Mouse (Mus musculus) kidney, embryonic 15.5 days (tissue): ENCODE data around the gene Vasp. TPM values are rescaled to one million over a fixed set of nuclear protein-coding genes. Genes with fewer than 3 reads are reported as not detected.

ENCODE experiments used
- ATAC-seq: fragments of 200-750 bp; cut with Nextera tagmentation; replicated peaks from 2 replicates; pipeline ENCODE4 v1.8.0; 2017; ENCODE audit warnings: moderate TSS enrichment; ENCODE audit not compliant: low FRiP score
- H3K27ac ChIP-seq: fragments of 300-500 bp; sonication (generic); 2 replicates; pipeline ENCODE4 v1.5.1; 2015; ENCODE audit warnings: mild to moderate bottlenecking, inconsistent platforms
- H3K27me3 ChIP-seq: fragments of 300-500 bp; sonication (generic); 2 replicates; pipeline ENCODE4 v1.6.1; 2015; ENCODE audit warnings: inconsistent platforms
- H3K36me3 ChIP-seq: fragments of 300-500 bp; sonication (generic); 2 replicates; pipeline ENCODE4 v1.6.1; 2015; ENCODE audit warnings: inconsistent platforms
- H3K4me1 ChIP-seq: fragments of 300-500 bp; sonication (generic); 2 replicates; pipeline ENCODE4 v1.6.1; 2015; ENCODE audit warnings: inconsistent platforms
- H3K4me2 ChIP-seq: fragments of 300-500 bp; sonication (generic); 2 replicates; pipeline ENCODE4 v1.6.1; 2015; ENCODE audit warnings: moderate library complexity, mild to moderate bottlenecking, inconsistent platforms
- H3K4me3 ChIP-seq: fragments of 300-500 bp; sonication (generic); replicated peaks from 2 replicates; pipeline ENCODE4 v1.5.1; 2015; ENCODE audit warnings: mild to moderate bottlenecking, inconsistent platforms
- H3K9ac ChIP-seq: fragments of 300-500 bp; sonication (generic); 2 replicates; pipeline ENCODE4 v1.6.1; 2015; ENCODE audit warnings: mild to moderate bottlenecking, inconsistent platforms
- H3K9me3 ChIP-seq: fragments of 300-500 bp; sonication (generic); replicated peaks from 2 replicates; pipeline ENCODE4 v1.6.1; 2016; ENCODE audit warnings: inconsistent platforms
- WGBS: fragments of 180-500 bp; shearing (Covaris S2); methylation state at CpG from one replicate; pipeline ENCODE4 v1.1.7; 2015; ENCODE audit warnings: mixed read lengths; 5-methylcytosine and 5-hydroxymethylcytosine counted together
- polyA plus RNA-seq: library from polyadenylated mRNA; unstranded; fragments of >200 nt; fragmentation: Nextera tagmentation; extraction: Ambion mirVana; gene quantifications from 2 replicates; pipeline ENCODE4 v1.2.1, GENCODE M21; 2015

Gene Vasp
- polyA plus RNA-seq, 1 experiment from 2014 or later = 89.8 TPM

GRCm38 (mm10) chr7:19211996-19212755 is 59.4 kb downstream of the Vasp start, which contains the start of gene Gpr4:
Gene Gpr4 (plus strand): TSS chr7:19212538.
- peak within 1 kb of the TSS; percentile 55 for H3K4me3 ChIP-seq
- peak within 1 kb of the TSS; percentile 57 for H3K27ac ChIP-seq
- peak; percentile 86 for ATAC-seq
- no peaks in the 10 kb centered on the region for H3K9me3 ChIP-seq
- H3K9ac ChIP-seq = peak within 1 kb of the TSS; percentile 53
- WGBS = 3% methylated on average over 27 of the region's 30 CpGs
- no peaks in the 10 kb centered on the region for H3K27me3 ChIP-seq
- peak within 1 kb of the TSS; percentile 93 for H3K4me2 ChIP-seq
- H3K4me1 ChIP-seq = peaks cover 48% of the 10 kb centered on the region
- peaks cover 6% of the 10 kb centered on the region; the same call in 1 of the 2 replicates for H3K36me3 ChIP-seq

GRCm38 (mm10) chr7:19211041-19211675 is 60.5 kb downstream of the Vasp start:
- H3K4me2 ChIP-seq = 0 out of 2 replicates have a peak overlapping the region, but pooled peaks have one; percentile 93
- 21% methylated on average over 5 of the region's 5 CpGs for WGBS
- H3K4me3 ChIP-seq = no peak overlapping the region
- ATAC-seq = no peak
- H3K4me1 ChIP-seq = peaks cover 46% of the 10 kb centered on the region
- no peaks in the 10 kb centered on the region for H3K9me3 ChIP-seq
- no peaks in the 10 kb centered on the region for H3K27me3 ChIP-seq
- no peak overlapping the region for H3K9ac ChIP-seq
- H3K36me3 ChIP-seq = peaks cover 7% of the 10 kb centered on the region; the same call in 1 of the 2 replicates
- peak overlapping the region; percentile 57 for H3K27ac ChIP-seq

GRCm38 (mm10) chr7:19210010-19210409 is 61.6 kb downstream of the Vasp start:
- 95% methylated on average over 5 of the region's 5 CpGs for WGBS
- Histone ChIP-seq H3K4me1 (peaks cover 38% of the 10 kb centered on the region), H3K4me2 (no peak overlapping the region), H3K27ac (no peak overlapping the region), H3K4me3 (no peak overlapping the region), H3K9ac (no peak overlapping the region), H3K27me3 (no peaks in the 10 kb centered on the region), H3K36me3 (peaks cover 18% of the 10 kb centered on the region), H3K9me3 (no peaks in the 10 kb centered on the region)
- no peak for ATAC-seq

- 83% methylated on average over 4 of the region's 4 CpGs for WGBS
- Histone ChIP-seq H3K4me1 (peaks cover 33% of the 10 kb centered on the region), H3K27me3 (no peaks in the 10 kb centered on the region), H3K4me3 (no peak overlapping the region), H3K27ac (no peak overlapping the region), H3K9me3 (no peaks in the 10 kb centered on the region), H3K36me3 (peaks cover 23% of the 10 kb centered on the region), H3K9ac (no peak overlapping the region), H3K4me2 (no peak overlapping the region)
- ATAC-seq = no peak
These were observed 62.1 kb downstream of the Vasp start for GRCm38 (mm10) chr7:19209494-19209893.

GRCm38 (mm10) chr7:19208944-19209472 is 62.6 kb downstream of the Vasp start:
- WGBS = 54% methylated on average over 7 of the region's 7 CpGs
- H3K27me3 ChIP-seq = no peaks in the 10 kb centered on the region

GRCm38 (mm10) chr7:19208201-19208910 is 63.3 kb downstream of the Vasp start:
- no peak for ATAC-seq
- H3K9me3 ChIP-seq = no peaks in the 10 kb centered on the region
- H3K9ac ChIP-seq = no peak overlapping the region
- H3K4me2 ChIP-seq = no peak overlapping the region
- H3K4me1 ChIP-seq = peaks cover 25% of the 10 kb centered on the region
- peaks cover 32% of the 10 kb centered on the region for H3K36me3 ChIP-seq
- H3K4me3 ChIP-seq = no peak overlapping the region
- H3K27me3 ChIP-seq = no peaks in the 10 kb centered on the region
- no peak overlapping the region for H3K27ac ChIP-seq
- WGBS = 79% methylated on average over 13 of the region's 13 CpGs

More at GRCm38 (mm10) chr7:19208944-19209472, 62.6 kb downstream of the Vasp start:
- peaks cover 29% of the 10 kb centered on the region for H3K4me1 ChIP-seq
- ATAC-seq = no peak
- no peak overlapping the region for H3K9ac ChIP-seq
- no peak overlapping the region for H3K4me3 ChIP-seq
- no peak overlapping the region for H3K4me2 ChIP-seq
- H3K9me3 ChIP-seq = no peaks in the 10 kb centered on the region
- no peak overlapping the region for H3K27ac ChIP-seq
- H3K36me3 ChIP-seq = peaks cover 28% of the 10 kb centered on the region

Other genes starting within 250 kb of the Vasp start
- 1.2 and 1.3 TPM in 2 replicates for gene Foxa3, start 248.3 kb downstream of the Vasp start, polyA plus RNA-seq
- gene Sympk, start 247.4 kb downstream of the Vasp start, polyA plus RNA-seq = 34.3 and 38.4 TPM in 2 replicates
- gene Rsph6a, start 217.1 kb downstream of the Vasp start, polyA plus RNA-seq = not detected in 2 replicates
- 15.4 and 18.7 TPM in 2 replicates for gene Dmwd, start 195.6 kb downstream of the Vasp start, polyA plus RNA-seq
- gene Dmpk, start 188.0 kb downstream of the Vasp start, polyA plus RNA-seq = 18.1 and 24.7 TPM in 2 replicates
- gene Six5, start 177.2 kb downstream of the Vasp start, polyA plus RNA-seq = 8.0 and 10.1 TPM in 2 replicates
- 2.9 and 3.4 TPM in 2 replicates for gene Gm4969, start 153.4 kb downstream of the Vasp start, polyA plus RNA-seq
- gene Fbxo46, start 152.0 kb downstream of the Vasp start, polyA plus RNA-seq = 16.1 and 16.3 TPM in 2 replicates
- 13.5 and 14.4 TPM in 2 replicates for gene Qpctl, start 122.5 kb downstream of the Vasp start, polyA plus RNA-seq
- 157 and 162 TPM in 2 replicates for gene Snrpd2, start 122.1 kb downstream of the Vasp start, polyA plus RNA-seq
- gene Gipr, start 105.7 kb downstream of the Vasp start, polyA plus RNA-seq = 0.76 and 1.0 TPM in 2 replicates
- gene Eml2, start 95.4 kb downstream of the Vasp start, polyA plus RNA-seq = 9.5 and 16.8 TPM in 2 replicates
- 2.7 and 3.3 TPM in 2 replicates for gene Gpr4, start 59.3 kb downstream of the Vasp start, polyA plus RNA-seq
- gene Opa3, start 43.5 kb downstream of the Vasp start, polyA plus RNA-seq = 38.8 and 40.5 TPM in 2 replicates
- 0.13 TPM in 1 of 2 replicates, not detected in the other for gene Ppm1n, start 8.2 kb upstream of the Vasp start, polyA plus RNA-seq
- 8.3 and 9.2 TPM in 2 replicates for gene Rtn2, start 10.8 kb upstream of the Vasp start, polyA plus RNA-seq
- gene Fosb, start 38.2 kb upstream of the Vasp start, polyA plus RNA-seq = 0.09 and 0.26 TPM in 2 replicates
- gene Ercc1, start 73.0 kb upstream of the Vasp start, polyA plus RNA-seq = 85.7 and 87.2 TPM in 2 replicates
- 27.0 and 28.3 TPM in 2 replicates for gene Cd3eap, start 87.7 kb upstream of the Vasp start, polyA plus RNA-seq
- 5.5 and 5.8 TPM in 2 replicates for gene Ppp1r13l, start 87.9 kb upstream of the Vasp start, polyA plus RNA-seq
- gene Ercc2, start 110.2 kb upstream of the Vasp start, polyA plus RNA-seq = 16.0 and 19.5 TPM in 2 replicates
- gene Klc3, start 132.3 kb upstream of the Vasp start, polyA plus RNA-seq = 5.1 and 6.3 TPM in 2 replicates
- gene Ckm, start 133.0 kb upstream of the Vasp start, polyA plus RNA-seq = 22.6 and 58.1 TPM in 2 replicates
- gene Mark4, start 187.0 kb upstream of the Vasp start, polyA plus RNA-seq = 6.6 and 9.4 TPM in 2 replicates
- gene Exoc3l2, start 191.5 kb upstream of the Vasp start, polyA plus RNA-seq = 3.0 TPM in 2 replicates
- gene Bloc1s3, start 236.6 kb upstream of the Vasp start, polyA plus RNA-seq = 2.3 and 2.6 TPM in 2 replicates
- 76.2 and 81.2 TPM in 2 replicates for gene Trappc6a, start 236.6 kb upstream of the Vasp start, polyA plus RNA-seq
- 0.10 and 0.15 TPM in 2 replicates for gene Nkpd1, start 246.0 kb upstream of the Vasp start, polyA plus RNA-seq